21 mouse cellular contexts compared by ENCODE assay signal in the genomic region with DNA sequence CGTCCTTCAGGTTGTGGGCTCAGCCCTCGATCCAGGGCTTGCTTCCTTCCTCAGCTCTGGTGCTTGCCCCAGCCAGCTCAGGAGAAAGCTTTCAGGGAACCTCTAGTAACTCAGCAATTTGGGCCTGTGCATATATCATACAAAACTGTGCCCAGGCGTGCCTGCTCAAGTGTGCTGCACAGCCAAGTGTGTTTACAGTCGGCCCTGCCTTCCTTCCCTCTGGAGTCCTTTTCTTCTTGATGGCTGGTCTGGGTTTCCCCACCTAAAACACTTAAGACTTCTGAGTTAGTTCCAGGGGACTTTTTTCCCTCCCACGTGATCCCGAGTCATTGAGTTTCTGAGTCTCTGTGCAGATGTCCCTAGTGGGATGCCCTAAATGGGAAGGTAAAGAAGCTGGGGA.
"Had no signal": no experiment of that assay in that cellular context is flagged by ENCODE, and none has a peak within 500 bp of the region (broad histone marks: within the 10 kb centered on the region; RNA-seq: fewer than 3 reads in every experiment).

No protein-coding gene starts in this region.

- H3K4me3 ChIP-seq: intestine, embryonic 15.5 days; kidney, embryonic 15.5 days; left cerebral cortex, adult 2 months; liver, embryonic 13.5 days; midbrain, embryonic 12.5 days; myocyte; neural tube, embryonic 13.5 days had no signal

- H3K4me1 ChIP-seq: intestine, embryonic 15.5 days had no signal

- H3K27ac ChIP-seq: intestine, embryonic 15.5 days; kidney, embryonic 15.5 days; left cerebral cortex, adult 2 months; liver, embryonic 13.5 days; macrophage; midbrain, embryonic 12.5 days; neural tube, embryonic 13.5 days had no signal

- H3K27me3 ChIP-seq: intestine, embryonic 15.5 days; kidney, embryonic 15.5 days; liver, embryonic 13.5 days; midbrain, embryonic 12.5 days; neural tube, embryonic 13.5 days had no signal

- DNase-seq: kidney, adult 11 months; kidney, adult 8-10 months; kidney, postnatal 10 days; kidney, postnatal 36 days; layer of hippocampus, postnatal 36 days; lung, adult 2 months; lung, postnatal 14 days; retina, postnatal 1 day; right cerebral cortex, postnatal 25 days; spleen, adult 18-20 months; thymus, adult 18-20 months; thymus, postnatal 36 days had no signal

- H3K9ac ChIP-seq: intestine, embryonic 15.5 days; kidney, embryonic 15.5 days; liver, embryonic 13.5 days; midbrain, embryonic 12.5 days; neural tube, embryonic 13.5 days had no signal

- H3K9me3 ChIP-seq: intestine, embryonic 15.5 days; kidney, embryonic 15.5 days; liver, embryonic 13.5 days; midbrain, embryonic 12.5 days; neural tube, embryonic 13.5 days had no signal

- ATAC-seq: intestine, embryonic 15.5 days; midbrain, embryonic 16.5 days had no signal

- H3K36me3 ChIP-seq: liver, embryonic 13.5 days had no signal

- H3K4me2 ChIP-seq: intestine, embryonic 15.5 days; kidney, embryonic 15.5 days; liver, embryonic 13.5 days; midbrain, embryonic 12.5 days; neural tube, embryonic 13.5 days had no signal
